Mouse (Mus musculus) intestine, embryonic 14.5 days (tissue): ENCODE data around the gene Vsig10l. TPM values are rescaled to one million over a fixed set of nuclear protein-coding genes. Genes with fewer than 3 reads are reported as not detected.
A peak's percentile ranks its signal among the peaks of the same experiment; 100 is the strongest.

Source experiments
- ATAC-seq: fragments of 200-750 bp; cut with Nextera tagmentation; replicated peaks from 2 replicates; pipeline ENCODE4 v1.8.0; 2017; ENCODE audit warnings: low read depth, moderate number of reproducible peaks, moderate TSS enrichment, moderate library complexity; ENCODE audit not compliant: low FRiP score, low TSS enrichment
- DNase-seq: peaks from one replicate; pipeline ENCODE4 v3.0.0-alpha.2; 2018; ENCODE audit warnings: low spot score
- H3K27ac ChIP-seq: fragments of 300-500 bp; sonication (generic); 2 replicates; pipeline ENCODE4 v1.5.1; 2014; ENCODE audit warnings: low read depth, mild to moderate bottlenecking, control low read depth
- H3K27me3 ChIP-seq: fragments of 300-500 bp; sonication (generic); replicated peaks from 2 replicates; pipeline ENCODE4 v1.6.1; 2014; ENCODE audit warnings: low read length, control low read depth; ENCODE audit not compliant: control insufficient read depth, insufficient read depth
- H3K36me3 ChIP-seq: fragments of 300-500 bp; sonication (generic); 2 replicates; pipeline ENCODE4 v1.6.1; 2014; ENCODE audit warnings: low read length, control low read depth; ENCODE audit not compliant: control insufficient read depth, insufficient read depth
- H3K4me1 ChIP-seq: fragments of 300-500 bp; sonication (generic); replicated peaks from 2 replicates; pipeline ENCODE4 v1.6.1; 2014; ENCODE audit warnings: low read length, control low read depth, mixed read lengths; ENCODE audit not compliant: control insufficient read depth, insufficient read depth
- H3K4me2 ChIP-seq: fragments of 300-500 bp; sonication (generic); 2 replicates; pipeline ENCODE4 v1.6.1; 2014; ENCODE audit warnings: low read length
- H3K4me3 ChIP-seq: fragments of 300-500 bp; sonication (generic); 2 replicates; pipeline ENCODE4 v1.5.1; 2014; ENCODE audit warnings: low read depth, low read length, control low read depth, mixed read lengths
- H3K9ac ChIP-seq: fragments of 300-500 bp; sonication (generic); 2 replicates; pipeline ENCODE4 v1.6.1; 2014; ENCODE audit warnings: mild to moderate bottlenecking, low read length
- H3K9me3 ChIP-seq: fragments of 300-500 bp; sonication (generic); 2 replicates; pipeline ENCODE4 v1.6.1; 2016; ENCODE audit warnings: low read length, control low read depth; ENCODE audit not compliant: control insufficient read depth
- WGBS: fragments of 180-500 bp; shearing (Covaris S2); extraction: QIAGEN DNeasy Blood & Tissue Kit; methylation state at CpG from one replicate; pipeline ENCODE4 v1.1.7; 2014; 5-methylcytosine and 5-hydroxymethylcytosine counted together
- polyA plus RNA-seq: library from polyadenylated mRNA; unstranded; fragments of >200 nt; fragmentation: Nextera tagmentation; extraction: Ambion mirVana; gene quantifications from 2 replicates; pipeline ENCODE4 v1.2.1, GENCODE M21; 2014

Vsig10l gene
- polyA plus RNA-seq, 1 experiment from 2014 or later: 4.2 TPM

DNA sequence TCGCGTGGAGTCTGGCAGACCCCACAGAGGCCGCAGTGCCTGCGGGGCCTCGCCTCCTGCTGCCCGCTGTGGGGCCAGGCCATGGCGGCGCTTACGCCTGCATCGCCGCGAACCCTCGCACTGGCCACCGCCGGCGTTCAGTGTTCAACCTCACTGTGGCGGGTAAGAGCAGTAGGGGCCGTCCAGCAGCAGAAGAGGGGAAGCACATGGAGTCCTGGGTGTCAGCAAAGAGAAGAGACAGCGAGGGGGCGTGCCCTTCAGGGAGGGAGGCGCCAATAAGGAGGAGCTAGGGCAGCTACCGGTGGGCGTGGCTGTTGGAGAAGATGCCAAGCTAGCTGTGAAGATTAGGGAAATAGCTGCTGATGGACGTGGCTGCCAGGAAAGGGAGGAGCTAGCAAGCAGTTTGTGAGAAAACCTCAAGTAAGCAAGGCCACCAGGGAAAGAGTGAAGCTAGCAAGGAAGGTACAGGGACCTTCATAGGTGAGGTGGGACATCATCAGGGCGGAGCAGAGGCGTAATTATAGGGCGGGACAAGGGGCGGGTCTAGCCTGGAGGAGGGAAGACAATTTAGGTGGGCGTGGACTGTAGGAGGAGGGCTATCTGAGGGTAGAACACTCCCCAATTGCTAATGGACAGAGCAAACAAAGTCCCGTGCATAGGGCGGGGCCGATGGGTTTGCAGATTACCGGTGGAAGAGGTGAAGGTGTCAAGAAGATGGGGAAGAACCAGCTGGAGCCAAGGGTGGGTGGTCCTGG is 2.6 kb downstream of the Vsig10l start:
- Histone ChIP-seq H3K36me3 (no peaks in the 10 kb centered on the region), H3K27ac (peak overlapping the region; percentile 11; the same call in 1 of the 2 replicates), H3K9me3 (no peaks in the 10 kb centered on the region), H3K27me3 (no peaks in the 10 kb centered on the region), H3K4me3 (peak overlapping the region; percentile 39), H3K9ac (peak overlapping the region; percentile 42), H3K4me2 (peak overlapping the region; percentile 91), H3K4me1 (peaks cover 4% of the 10 kb centered on the region; the same call in 1 of the 2 replicates)
- DNase-seq (peak; percentile 93), ATAC-seq (peak; percentile 86)
- under 1% methylated on average over 33 of the region's 33 CpGs for WGBS

DNA sequence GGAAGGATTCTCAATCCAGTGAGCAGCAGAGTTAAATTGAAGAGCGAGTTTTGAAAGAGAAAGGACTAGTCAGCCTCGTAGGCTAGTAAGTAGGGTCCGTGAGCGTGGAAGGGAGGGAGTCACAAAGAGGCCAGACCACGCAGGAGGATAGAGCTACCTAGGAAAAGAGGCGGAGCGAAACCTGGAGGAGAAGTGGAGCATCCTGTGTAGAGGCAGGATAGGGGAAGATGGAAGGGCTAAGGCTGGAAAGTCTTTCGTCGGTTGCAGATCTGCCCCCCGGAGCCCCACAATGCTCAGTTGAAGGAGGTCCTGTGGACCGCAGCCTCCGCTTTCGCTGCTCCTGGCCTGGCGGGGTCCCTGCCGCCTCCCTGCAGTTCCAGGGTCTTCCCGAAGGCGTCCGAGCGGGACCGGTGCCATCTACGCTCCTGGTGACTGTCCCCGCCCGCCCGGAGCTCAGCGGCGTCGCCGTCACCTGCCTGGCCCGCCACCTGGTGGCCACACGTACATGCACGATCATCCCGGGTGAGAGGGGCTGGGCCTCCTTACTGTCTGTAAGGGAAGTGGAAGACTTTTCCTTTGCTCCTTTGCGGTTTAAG is 3.2 kb downstream of the Vsig10l start:
- Histone ChIP-seq H3K36me3 (no peaks in the 10 kb centered on the region), H3K9me3 (no peaks in the 10 kb centered on the region), H3K27ac (peak overlapping the region; percentile 11; the same call in 1 of the 2 replicates), H3K27me3 (no peaks in the 10 kb centered on the region), H3K4me2 (peak overlapping the region; percentile 91), H3K4me1 (peaks cover 4% of the 10 kb centered on the region; the same call in 1 of the 2 replicates), H3K9ac (peak overlapping the region; percentile 37), H3K4me3 (peak overlapping the region; percentile 39)
- 1% methylated on average over 32 of the region's 33 CpGs for WGBS
- ATAC-seq (peak; percentile 64), DNase-seq (peak; percentile 89)

DNA sequence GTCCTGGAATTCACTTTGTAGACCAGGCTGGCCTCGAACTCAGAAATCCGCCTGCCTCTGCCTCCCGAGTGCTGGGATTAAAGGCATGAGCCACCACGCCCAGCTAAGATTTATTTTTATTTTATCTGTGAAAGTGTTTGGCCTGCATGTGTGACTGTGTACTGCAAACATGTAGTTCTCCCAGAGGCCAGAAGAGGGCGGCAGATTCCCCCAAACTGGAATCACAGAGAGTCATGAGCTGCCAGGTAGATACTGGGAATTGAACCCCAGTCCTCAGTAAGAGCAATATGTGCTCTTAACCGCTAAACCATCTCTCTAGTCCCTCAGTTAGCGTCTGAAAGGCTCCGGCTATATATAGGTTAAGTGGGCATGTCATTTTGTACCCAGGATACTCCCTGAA is 7.4 kb downstream of the Vsig10l start:
- no peaks in the 10 kb centered on the region for H3K9me3 ChIP-seq
- no peaks in the 10 kb centered on the region for H3K4me1 ChIP-seq
- no peak overlapping the region for H3K4me3 ChIP-seq
- ATAC-seq (no peak), DNase-seq (peak; percentile 69)
- no peak overlapping the region for H3K9ac ChIP-seq
- 43% methylated on average over 8 of the region's 8 CpGs for WGBS
- H3K27me3 ChIP-seq: peaks cover 9% of the 10 kb centered on the region; the same call in 1 of the 2 replicates
- H3K27ac ChIP-seq: no peak overlapping the region
- H3K4me2 ChIP-seq: no peak overlapping the region
- no peaks in the 10 kb centered on the region for H3K36me3 ChIP-seq

DNA sequence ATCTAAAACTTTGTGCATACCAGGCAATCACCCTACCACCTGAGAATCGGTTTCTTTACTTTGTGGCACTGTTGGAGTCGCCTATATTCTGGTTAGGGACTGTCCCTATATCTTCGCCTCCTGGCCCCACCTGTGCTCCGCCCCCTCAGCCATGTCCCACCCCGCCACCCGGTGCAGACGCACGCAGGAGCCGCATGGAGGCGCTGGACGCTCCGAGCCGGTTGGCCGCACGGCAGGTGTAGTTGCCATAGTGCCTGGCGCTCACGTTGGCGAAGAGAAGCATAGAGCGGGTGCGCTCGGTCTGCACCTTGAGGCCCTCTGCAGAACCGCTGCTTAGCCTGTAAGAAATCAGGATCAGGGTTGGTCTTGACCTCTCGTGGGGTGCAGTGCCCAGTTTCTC is 12.8 kb downstream of the Vsig10l start:
- WGBS: 14% methylated on average over 23 of the region's 23 CpGs
- no peaks in the 10 kb centered on the region for H3K36me3 ChIP-seq
- ATAC-seq (0 out of 2 replicates have a peak, but pooled peaks have one; percentile 24), DNase-seq (no peak)
- H3K27me3 ChIP-seq: peaks cover 42% of the 10 kb centered on the region
- no peaks in the 10 kb centered on the region for H3K9me3 ChIP-seq
- H3K4me3 ChIP-seq: no peak overlapping the region
- no peak overlapping the region for H3K27ac ChIP-seq
- no peak overlapping the region for H3K9ac ChIP-seq
- no peaks in the 10 kb centered on the region for H3K4me1 ChIP-seq
- H3K4me2 ChIP-seq: no peak overlapping the region

DNA sequence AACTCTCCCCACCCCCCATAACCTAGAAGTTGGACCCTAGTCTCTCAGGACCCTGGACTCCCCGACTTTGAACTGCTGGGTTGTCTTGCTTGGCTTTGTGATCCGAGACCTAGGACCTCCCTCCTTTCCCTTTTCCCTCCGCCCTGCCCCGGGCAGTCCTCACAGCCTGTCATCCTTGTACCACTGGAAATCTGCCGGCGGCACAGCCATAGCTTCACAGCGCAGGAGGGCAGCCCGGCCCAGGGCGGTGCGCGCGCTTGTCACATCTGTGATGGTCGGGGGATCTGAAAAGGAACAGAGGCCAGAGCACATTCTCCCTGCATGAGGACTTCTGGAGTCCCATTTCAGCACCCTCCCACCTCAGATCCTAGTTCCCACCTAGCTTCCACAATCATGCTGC is 13.4 kb downstream of the Vsig10l start:
- H3K9ac ChIP-seq: no peak overlapping the region
- H3K9me3 ChIP-seq: no peaks in the 10 kb centered on the region
- no peak overlapping the region for H3K4me3 ChIP-seq
- no peak overlapping the region for H3K4me2 ChIP-seq
- peaks cover 42% of the 10 kb centered on the region for H3K27me3 ChIP-seq
- WGBS: 5% methylated on average over 13 of the region's 13 CpGs
- ATAC-seq (no peak), DNase-seq (no peak)
- H3K27ac ChIP-seq: no peak overlapping the region
- no peaks in the 10 kb centered on the region for H3K4me1 ChIP-seq
- no peaks in the 10 kb centered on the region for H3K36me3 ChIP-seq

DNA sequence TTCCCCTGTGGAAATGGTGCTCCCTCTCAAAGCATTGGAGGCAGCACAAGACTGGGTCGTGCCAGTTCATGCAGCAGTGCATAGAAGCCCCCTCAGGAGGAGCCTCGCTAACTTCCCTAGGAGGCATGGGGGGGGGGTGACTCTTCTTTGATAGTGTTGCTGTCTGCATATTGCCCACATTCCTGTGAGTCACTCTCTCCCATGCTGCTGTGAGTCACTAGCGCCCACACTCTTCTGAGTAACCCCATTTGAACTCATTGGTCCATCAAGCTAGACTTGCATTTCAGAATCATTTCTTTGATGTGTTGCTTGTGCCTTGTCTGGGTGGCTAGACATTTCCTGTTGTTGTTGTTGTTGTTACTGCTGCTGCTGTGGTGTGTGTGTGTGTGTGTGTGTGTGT is 18.2 kb downstream of the Vsig10l start:
- no peak for ATAC-seq
- 69% methylated on average over 3 of the region's 3 CpGs for WGBS
- DNase-seq: no peak
- H3K27me3 ChIP-seq: peaks cover 26% of the 10 kb centered on the region
- no peaks in the 10 kb centered on the region for H3K9me3 ChIP-seq
- H3K36me3 ChIP-seq: no peaks in the 10 kb centered on the region
- H3K4me1 ChIP-seq: no peaks in the 10 kb centered on the region
- no peak overlapping the region for H3K4me2 ChIP-seq
- H3K9ac ChIP-seq: no peak overlapping the region
- H3K4me3 ChIP-seq: no peak overlapping the region
- H3K27ac ChIP-seq: no peak overlapping the region

DNA sequence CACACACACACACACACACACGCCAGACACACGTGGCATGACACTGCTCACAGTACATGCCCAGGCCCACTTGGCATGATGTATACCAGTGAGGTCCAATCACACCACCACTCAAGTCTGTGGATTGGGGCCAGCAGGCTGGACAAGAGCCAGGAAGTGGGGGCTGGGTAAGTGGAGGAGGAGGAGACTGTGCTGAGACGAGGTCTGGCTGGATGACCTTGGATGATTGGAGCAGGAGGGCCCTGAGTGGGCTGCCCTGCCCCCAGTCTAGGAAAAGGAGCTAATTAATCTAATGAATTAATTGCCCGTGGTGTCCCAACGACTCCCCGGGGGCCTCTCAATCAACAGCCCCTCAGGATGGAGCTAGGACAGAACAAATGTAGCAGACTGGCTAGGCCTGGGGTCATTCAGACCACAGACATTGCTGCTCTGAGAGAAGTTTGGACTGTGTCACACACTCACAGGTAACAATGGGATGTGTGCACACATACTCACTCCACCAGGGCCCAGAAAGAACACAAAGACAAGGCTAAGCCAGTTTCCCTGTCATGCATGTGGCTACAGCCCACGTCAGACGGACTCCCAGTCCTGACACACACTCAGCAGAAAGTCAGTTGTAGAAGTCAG is 19.3 kb downstream of the Vsig10l start:
- Histone ChIP-seq H3K4me2 (no peak overlapping the region), H3K4me3 (no peak overlapping the region), H3K9me3 (no peaks in the 10 kb centered on the region), H3K36me3 (no peaks in the 10 kb centered on the region), H3K4me1 (no peaks in the 10 kb centered on the region), H3K27ac (no peak overlapping the region), H3K27me3 (peaks cover 16% of the 10 kb centered on the region), H3K9ac (no peak overlapping the region)
- ATAC-seq (0 out of 2 replicates have a peak, but pooled peaks have one; percentile 30), DNase-seq (no peak)
- 62% methylated on average over 8 of the region's 8 CpGs for WGBS

DNA sequence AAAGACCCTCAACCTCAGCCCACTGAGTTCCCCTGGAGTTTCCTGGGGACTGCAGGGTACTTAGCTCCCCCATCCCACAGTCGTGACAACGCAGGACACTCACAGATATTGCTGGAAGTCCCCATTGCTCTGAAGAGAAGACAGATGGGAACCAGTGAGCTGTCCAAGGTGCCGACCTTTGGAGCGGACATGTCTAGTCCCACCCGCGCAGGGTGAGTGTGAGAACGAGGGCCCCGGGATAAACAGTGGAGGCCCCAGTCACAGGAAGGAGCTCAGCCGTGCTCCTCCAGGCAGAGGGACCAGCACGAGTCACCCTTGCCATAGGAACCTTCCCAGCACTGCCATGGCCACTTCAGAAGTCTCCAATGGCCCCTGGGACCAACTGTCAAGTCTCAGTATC is 20.3 kb downstream of the Vsig10l start:
- Histone ChIP-seq H3K27me3 (peaks cover 6% of the 10 kb centered on the region; the same call in 1 of the 2 replicates), H3K4me1 (no peaks in the 10 kb centered on the region), H3K4me2 (no peak overlapping the region), H3K36me3 (no peaks in the 10 kb centered on the region), H3K9me3 (no peaks in the 10 kb centered on the region), H3K9ac (no peak overlapping the region), H3K4me3 (no peak overlapping the region), H3K27ac (no peak overlapping the region)
- WGBS: 6% methylated on average over 10 of the region's 10 CpGs
- DNase-seq: peak; percentile 73
- ATAC-seq: no peak
